Mouse (Mus musculus) CD4-positive, CD25-positive, alpha-beta regulatory T cell, adult 2 months (primary cell): ENCODE measurements around the gene Ctdsp2.

Experiments
- DNase-seq: peaks from one replicate; pipeline ENCODE4 v3.0.0-alpha.2; 2012; ENCODE audit warnings: low read depth, low spot score

Gene Ctdsp2

DNA sequence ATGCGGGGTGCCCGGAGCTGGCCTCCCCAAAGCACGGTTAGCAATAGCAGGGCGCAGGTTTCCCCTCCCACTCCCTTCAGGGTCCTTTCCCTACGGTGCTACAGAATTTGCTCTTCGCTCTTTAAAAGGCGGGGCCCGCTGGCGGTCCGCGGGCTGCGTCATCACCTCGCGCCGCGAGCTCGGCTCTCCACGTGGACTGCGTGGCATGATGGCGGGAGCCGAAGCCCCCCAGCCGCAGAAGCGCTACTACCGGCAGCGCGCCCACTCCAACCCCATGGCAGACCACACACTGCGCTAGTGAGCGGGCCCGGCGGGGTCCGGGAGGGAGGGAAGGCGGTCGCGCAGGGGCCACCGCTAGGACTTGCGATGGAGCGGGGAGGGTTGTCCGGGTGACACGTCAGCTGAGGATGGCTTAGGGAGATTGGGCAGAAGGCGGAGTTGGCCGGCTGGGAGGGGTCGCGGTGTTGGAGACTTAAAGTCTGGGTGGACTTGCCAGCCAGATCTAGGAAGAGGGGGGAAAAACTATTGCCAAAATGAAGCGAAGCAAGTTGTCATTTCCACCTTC, 63.3 kb downstream of the Ctdsp2 start:
- peak; percentile 92 for DNase-seq

DNA sequence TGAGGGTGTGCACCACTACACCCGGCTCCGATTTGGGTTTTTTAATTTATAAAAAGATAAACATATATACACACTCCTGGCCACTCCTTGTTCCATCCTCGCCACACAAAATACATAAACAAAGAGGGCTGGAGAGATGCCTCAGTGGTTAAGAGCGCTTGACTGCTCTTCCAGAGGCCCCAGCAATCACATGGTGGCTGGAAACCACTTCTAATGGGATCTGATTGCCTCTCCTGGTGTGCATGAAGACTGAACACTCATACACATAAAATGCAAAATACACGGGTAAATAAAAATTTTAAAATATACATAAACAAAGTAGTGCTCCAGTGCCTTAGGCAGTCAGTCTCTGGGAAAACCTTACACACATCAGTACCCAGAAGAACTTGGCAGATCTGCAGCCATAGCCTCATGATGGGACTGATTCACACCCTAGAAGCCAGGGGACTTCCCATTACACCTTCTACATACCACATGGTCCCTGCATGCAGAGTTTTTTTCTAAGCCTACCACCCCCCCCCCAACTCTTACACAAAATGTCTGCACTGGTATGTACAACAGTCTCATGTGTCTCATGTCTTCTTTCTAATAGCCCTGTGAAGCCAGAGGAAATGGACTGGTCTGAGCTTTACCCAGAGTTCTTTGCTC, 64.1 kb downstream of the Ctdsp2 start:
- DNase-seq: no peak

DNA sequence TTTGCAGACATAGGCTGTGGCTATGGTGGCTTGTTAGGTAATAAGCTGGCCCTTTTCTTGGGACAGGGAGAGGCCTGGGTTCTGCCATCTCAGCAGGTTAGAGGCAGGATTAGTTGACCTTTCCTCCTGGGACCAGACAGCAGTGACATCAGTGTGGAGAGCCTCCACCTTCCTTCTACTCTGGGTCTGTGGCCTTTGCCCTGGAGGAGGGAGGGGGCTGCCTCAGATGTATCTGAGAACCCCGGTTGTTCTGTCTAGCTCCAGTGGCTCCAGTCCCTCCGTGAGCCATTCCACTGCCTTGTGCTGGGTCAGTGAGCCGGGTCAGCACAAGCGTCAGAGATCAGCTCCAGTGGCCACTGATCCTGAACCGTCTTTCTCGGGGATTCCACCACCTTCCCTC, 64.7 kb downstream of the Ctdsp2 start:
- no peak for DNase-seq

DNA sequence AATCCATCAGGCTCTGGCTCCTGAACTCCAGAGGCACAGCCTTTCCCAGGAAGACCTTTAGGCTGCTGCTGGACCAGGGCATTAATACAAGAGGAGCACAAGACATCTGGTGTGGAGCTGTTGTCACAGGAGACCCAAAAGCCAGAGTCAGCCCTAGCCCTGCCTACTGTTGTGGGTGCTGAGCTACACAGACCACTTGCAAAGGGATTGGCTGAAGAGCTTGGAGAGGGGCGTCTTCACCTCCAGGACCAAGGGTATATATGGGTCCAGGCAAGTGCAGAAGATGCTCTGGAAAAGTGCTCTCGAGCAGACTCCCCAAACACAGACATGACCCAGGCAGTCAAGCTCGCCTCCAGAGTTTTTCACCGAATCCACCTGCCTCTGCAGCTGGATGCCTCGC, 69.4 kb downstream of the Ctdsp2 start, which contains the start of gene Cyp27b1:
Gene Cyp27b1 (plus strand): TSS at position 297 of the 400 bp plus-strand sequence.
- DNase-seq: no peak

DNA sequence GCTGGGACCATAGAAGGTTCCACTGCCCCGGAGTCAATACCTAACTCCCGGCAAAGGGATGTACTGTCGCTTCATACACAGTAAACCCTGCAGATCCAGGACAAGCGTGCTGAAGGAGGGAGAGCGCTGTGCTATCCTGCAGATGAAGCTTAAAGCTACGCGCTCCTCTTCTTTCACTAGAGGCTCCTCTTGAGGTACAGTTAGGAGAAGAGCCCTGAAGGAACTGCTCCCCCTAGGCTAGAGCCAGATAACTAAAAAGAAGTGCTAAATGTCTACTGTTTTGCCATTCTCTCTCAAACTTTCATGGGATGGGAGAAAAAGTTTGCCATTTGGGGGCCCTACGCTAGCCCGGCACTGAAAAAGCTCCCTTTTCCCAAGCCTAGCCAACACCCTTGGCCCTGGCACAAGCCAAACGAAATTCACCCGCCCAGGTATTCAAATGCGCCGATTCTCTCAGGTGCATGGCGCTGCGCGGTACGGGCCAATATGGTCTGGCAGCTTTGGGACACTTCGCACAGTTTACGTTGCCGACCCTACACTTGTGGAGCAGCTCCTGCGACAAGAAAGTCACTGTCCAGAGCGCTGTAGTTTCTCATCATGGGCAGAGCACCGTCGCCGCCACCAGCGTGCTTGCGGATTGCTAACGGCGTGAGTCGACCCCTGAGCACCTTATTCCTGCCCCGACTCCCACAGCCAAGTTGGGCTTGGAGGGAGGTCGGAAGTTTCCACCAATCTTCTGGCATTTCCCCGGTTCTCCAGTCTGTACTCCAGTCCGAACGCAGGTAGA, 70.3 kb downstream of the Ctdsp2 start:
- DNase-seq: peak; percentile 34
